Mouse (Mus musculus) intestine, postnatal 0 days (tissue): ENCODE results near the gene Macrod1. TPM values are rescaled to one million over a fixed set of nuclear protein-coding genes. Genes with fewer than 3 reads are reported as not detected.

ENCODE experiments used
- ATAC-seq: fragments of 200-750 bp; cut with Nextera tagmentation; 2 replicates; pipeline ENCODE4 v1.8.0; 2017; ENCODE audit warnings: mild to moderate bottlenecking, moderate TSS enrichment, moderate library complexity
- H3K27ac ChIP-seq: fragments of 300-500 bp; sonication (generic); 2 replicates; pipeline ENCODE4 v1.5.1; 2014; ENCODE audit warnings: mild to moderate bottlenecking, low read depth, low read length, moderate library complexity
- H3K27me3 ChIP-seq: fragments of 300-500 bp; sonication (generic); replicated peaks from 2 replicates; pipeline ENCODE4 v1.6.1; 2014; ENCODE audit warnings: low read length, mixed read lengths; ENCODE audit not compliant: control insufficient read depth, insufficient read depth
- H3K36me3 ChIP-seq: fragments of 300-500 bp; sonication (generic); 2 replicates; pipeline ENCODE4 v1.6.1; 2014; ENCODE audit warnings: mild to moderate bottlenecking, moderate library complexity; ENCODE audit not compliant: control insufficient read depth, insufficient read depth
- H3K4me1 ChIP-seq: fragments of 300-500 bp; sonication (generic); replicated peaks from 2 replicates; pipeline ENCODE4 v1.6.1; 2014; ENCODE audit warnings: antibody characterized with exemption, low read length, mixed read lengths; ENCODE audit not compliant: control insufficient read depth, insufficient read depth
- H3K4me2 ChIP-seq: fragments of 300-500 bp; sonication (generic); replicated peaks from 2 replicates; pipeline ENCODE4 v1.6.1; 2014; ENCODE audit warnings: low read depth, mild to moderate bottlenecking, moderate library complexity
- H3K4me3 ChIP-seq: fragments of 300-500 bp; sonication (generic); 2 replicates; pipeline ENCODE4 v1.5.1; 2014; ENCODE audit warnings: low read depth, low read length
- H3K9ac ChIP-seq: fragments of 300-500 bp; sonication (generic); 2 replicates; pipeline ENCODE4 v1.6.1; 2014; ENCODE audit warnings: mild to moderate bottlenecking, low read depth, low read length
- H3K9me3 ChIP-seq: fragments of 300-500 bp; sonication (generic); 2 replicates; pipeline ENCODE4 v1.6.1; 2016; ENCODE audit warnings: mixed run types; ENCODE audit not compliant: control insufficient read depth
- CTCF ChIP-seq: sonication (generic); IDR thresholded peaks from 2 replicates; pipeline ENCODE4 v1.5.1; 2016; ENCODE audit warnings: low read depth, mild to moderate bottlenecking, control low read depth, antibody characterized with exemption, moderate library complexity
- WGBS: fragments of 180-500 bp; shearing (Covaris S2); extraction: QIAGEN DNeasy Blood & Tissue Kit; methylation state at CpG from one replicate; pipeline ENCODE4 v1.1.7; 2014; 5-methylcytosine and 5-hydroxymethylcytosine counted together
- polyA plus RNA-seq: library from polyadenylated mRNA; unstranded; fragments of >200 nt; fragmentation: Nextera tagmentation; extraction: Ambion mirVana; gene quantifications from 2 replicates; pipeline ENCODE4 v1.2.1, GENCODE M21; 2015

Macrod1 gene
- polyA plus RNA-seq, 1 experiment from 2014 or later: 15.1 TPM

DNA sequence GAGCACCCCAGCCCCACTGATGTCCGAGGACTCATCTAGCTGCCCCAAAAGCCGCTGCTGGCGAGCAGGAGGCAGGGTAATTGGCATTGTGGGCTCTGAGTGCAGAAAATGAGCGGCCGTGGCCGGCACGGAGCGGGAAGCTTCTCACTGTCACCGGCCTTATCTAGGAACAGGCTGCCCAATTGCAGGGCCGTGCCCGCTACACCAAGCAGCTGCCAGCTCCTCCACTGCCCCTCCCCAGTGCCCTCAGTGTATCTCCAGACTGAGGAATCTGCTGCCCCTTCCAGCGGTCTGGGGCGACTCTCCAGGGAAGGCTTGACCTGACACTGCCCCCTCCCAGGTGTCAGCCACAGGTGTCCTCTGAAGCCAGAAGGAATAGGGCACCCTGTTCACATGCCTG lies 89.8 kb downstream of the Macrod1 start:
- WGBS: 81% methylated on average over 13 of the region's 13 CpGs
- Histone ChIP-seq H3K4me2 (no peak overlapping the region), H3K4me3 (no peak overlapping the region), H3K4me1 (0 out of 2 replicates have a peak, but pooled peaks cover 5% of the 10 kb centered on the region), H3K27me3 (0 out of 2 replicates have a peak, but pooled peaks cover 3% of the 10 kb centered on the region), H3K36me3 (no peaks in the 10 kb centered on the region), H3K27ac (no peak overlapping the region), H3K9ac (no peak overlapping the region), H3K9me3 (no peaks in the 10 kb centered on the region)
- ATAC-seq: no peak
- TF ChIP-seq CTCF: no peak

DNA sequence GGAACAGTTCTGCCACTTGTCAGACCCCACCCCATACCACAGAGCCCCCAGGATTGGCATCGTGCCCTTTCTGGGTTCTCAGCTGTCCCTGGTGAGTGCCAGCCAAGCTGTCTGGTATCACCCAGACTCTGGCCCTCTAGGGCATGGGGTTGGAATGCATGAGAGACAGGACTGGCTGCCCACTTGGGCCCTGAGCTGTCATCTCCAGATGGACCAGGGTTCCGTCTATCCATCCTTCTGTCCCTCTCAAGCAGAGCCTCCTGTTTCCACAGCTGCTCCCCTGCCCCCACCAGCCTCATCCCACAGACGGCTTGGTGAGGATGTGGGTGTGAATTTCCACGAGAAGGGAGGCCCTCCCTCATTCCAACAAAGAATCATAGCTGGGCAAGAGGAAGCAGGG lies 91.5 kb downstream of the Macrod1 start:
- Histone ChIP-seq H3K9me3 (no peaks in the 10 kb centered on the region), H3K4me2 (no peak overlapping the region), H3K9ac (no peak overlapping the region), H3K4me1 (0 out of 2 replicates have a peak, but pooled peaks cover 5% of the 10 kb centered on the region), H3K27ac (no peak overlapping the region), H3K27me3 (0 out of 2 replicates have a peak, but pooled peaks cover 3% of the 10 kb centered on the region), H3K36me3 (no peaks in the 10 kb centered on the region), H3K4me3 (no peak overlapping the region)
- 52% methylated on average over 4 of the region's 4 CpGs for WGBS
- ATAC-seq: no peak
- no peak for TF ChIP-seq CTCF

DNA sequence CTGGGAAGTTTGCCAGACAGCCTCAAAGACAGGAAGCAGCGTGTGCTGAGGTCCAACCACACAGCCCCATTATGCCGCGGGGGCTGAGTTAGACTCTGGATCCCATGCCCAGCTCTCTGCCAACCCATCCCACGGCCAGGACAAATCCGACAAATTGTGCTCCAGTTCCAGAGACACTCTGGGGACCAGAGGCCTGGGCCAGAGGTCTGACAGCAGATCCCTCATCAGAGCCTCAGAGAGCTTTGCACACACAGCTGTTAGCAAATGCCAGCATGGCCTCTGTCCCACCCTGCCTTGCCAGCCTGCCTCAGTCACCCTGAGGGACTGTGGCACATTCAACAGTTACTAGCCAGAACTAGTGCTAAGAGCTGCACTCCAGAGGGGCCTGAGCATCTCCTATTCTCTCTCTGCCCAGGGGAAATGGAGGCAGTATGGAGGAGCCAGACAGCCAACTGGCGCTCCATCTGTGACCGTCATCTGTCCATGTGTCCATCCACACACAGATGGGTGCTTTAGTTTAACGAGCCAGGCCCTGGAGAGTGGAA lies 92.0 kb downstream of the Macrod1 start:
- no peak overlapping the region for H3K4me2 ChIP-seq
- ATAC-seq: no peak
- H3K36me3 ChIP-seq: no peaks in the 10 kb centered on the region
- WGBS: 72% methylated on average over 8 of the region's 8 CpGs
- H3K4me3 ChIP-seq: no peak overlapping the region
- 0 out of 2 replicates have a peak, but pooled peaks cover 5% of the 10 kb centered on the region for H3K4me1 ChIP-seq
- no peak overlapping the region; the same call in 1 of the 2 replicates for H3K27ac ChIP-seq
- no peaks in the 10 kb centered on the region for H3K9me3 ChIP-seq
- 0 out of 2 replicates have a peak, but pooled peaks cover 3% of the 10 kb centered on the region for H3K27me3 ChIP-seq
- TF ChIP-seq CTCF: no peak
- no peak overlapping the region for H3K9ac ChIP-seq

DNA sequence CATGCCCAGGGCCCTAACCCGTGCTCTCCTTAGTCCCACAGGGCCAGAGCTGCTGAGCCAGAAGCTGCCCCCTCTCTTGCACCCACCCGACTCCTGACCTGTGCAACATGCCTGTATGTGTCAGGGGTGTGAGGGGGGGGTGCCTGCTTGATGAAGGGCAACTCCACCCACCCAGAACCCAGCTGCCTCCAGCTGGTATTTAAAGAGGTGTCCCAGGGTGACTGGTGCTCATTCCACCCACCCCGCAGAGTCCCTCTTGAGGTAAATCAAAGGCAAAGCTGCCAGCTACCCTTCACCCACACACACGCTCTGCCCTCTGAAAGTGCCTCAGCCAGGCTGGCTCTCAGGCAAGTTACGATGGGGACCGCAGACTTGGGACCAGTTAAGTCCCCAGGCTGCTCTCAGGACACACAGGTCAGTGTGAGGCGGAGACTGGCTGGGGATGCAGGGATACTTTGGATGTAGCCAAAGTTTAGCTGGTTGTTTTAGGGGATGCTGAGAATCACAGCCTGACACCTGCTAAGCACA lies 92.6 kb downstream of the Macrod1 start:
- 0 out of 2 replicates have a peak, but pooled peaks cover 3% of the 10 kb centered on the region for H3K4me1 ChIP-seq
- H3K4me3 ChIP-seq: no peak overlapping the region
- WGBS: 85% methylated on average over 7 of the region's 7 CpGs
- ATAC-seq: no peak
- H3K36me3 ChIP-seq: no peaks in the 10 kb centered on the region
- no peak overlapping the region for H3K9ac ChIP-seq
- no peak overlapping the region for H3K27ac ChIP-seq
- TF ChIP-seq CTCF: no peak
- H3K4me2 ChIP-seq: no peak overlapping the region
- H3K9me3 ChIP-seq: no peaks in the 10 kb centered on the region
- 0 out of 2 replicates have a peak, but pooled peaks cover 3% of the 10 kb centered on the region for H3K27me3 ChIP-seq

DNA sequence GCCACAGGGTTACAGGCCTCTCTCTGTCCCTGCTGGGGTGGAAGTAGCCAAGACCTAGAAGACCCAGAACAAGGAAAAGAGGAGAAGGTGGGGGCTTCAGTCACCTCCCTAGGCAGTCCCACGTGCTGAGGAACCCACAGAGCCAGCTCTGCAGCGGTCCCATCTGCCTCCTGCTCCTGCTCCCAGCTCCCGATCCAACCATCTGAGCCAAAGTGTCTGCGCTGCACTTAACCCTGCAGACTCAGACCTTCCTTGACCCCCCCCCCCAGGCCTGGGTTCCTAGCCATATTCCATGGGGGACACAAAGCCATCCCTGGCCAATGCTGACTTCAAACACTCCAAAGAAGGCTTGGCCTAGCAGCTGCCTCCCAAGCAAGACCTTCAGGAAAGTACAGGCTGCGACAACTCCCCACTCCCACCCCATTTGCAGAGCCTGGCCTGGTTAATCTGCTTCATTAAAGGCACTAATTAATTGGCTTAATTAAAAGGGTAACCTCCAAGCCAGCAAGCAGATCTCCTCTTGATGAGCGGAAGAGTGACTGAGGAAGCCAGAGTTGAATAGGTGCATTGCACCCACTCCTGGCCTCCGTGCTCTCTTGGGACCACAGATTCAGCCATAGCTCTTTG lies 94.8 kb downstream of the Macrod1 start:
- Histone ChIP-seq H3K4me2 (no peak overlapping the region), H3K9me3 (no peaks in the 10 kb centered on the region), H3K4me1 (no peaks in the 10 kb centered on the region), H3K4me3 (no peak overlapping the region), H3K36me3 (no peaks in the 10 kb centered on the region), H3K27me3 (0 out of 2 replicates have a peak, but pooled peaks cover 2% of the 10 kb centered on the region), H3K9ac (no peak overlapping the region), H3K27ac (no peak overlapping the region)
- TF ChIP-seq CTCF: no peak
- no peak for ATAC-seq
- WGBS: 87% methylated on average over 7 of the region's 7 CpGs

DNA sequence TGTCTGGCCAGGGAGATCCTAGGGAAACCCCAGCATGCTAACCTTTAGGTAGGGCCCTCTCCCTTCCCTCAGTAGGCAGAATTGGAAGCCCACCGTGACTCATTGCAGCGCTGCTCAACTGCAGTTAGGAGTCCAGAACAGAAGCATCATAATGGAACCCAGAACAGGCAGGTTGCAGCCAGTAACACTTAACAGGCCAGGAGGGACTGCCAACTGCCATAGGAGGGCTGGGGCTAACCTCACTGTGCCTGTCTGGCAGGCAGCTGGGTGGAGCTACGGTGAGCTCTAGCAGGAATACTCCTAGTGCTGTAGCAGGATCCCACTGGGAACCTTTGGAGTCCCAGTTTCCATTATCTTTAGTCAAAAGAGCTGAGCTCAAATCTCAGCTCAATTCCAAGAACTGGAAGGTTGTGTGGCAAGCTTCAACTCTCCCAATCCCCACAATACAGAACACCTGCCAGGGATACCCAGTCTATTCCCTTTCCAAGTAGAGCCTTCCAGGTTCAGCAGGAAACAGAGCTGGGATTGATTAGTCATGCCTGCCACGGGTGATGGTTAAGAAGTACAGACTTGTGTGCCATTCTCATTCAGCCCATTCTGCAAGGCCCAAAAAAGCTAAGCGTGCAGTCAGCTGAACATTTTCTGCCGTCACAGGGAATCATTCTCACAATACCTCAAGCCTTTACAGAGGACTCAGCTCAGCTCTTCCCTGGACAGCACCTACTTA lies 95.5 kb downstream of the Macrod1 start:
- 0 out of 2 replicates have a peak, but pooled peaks cover 6% of the 10 kb centered on the region for H3K27me3 ChIP-seq
- 91% methylated on average over 6 of the region's 6 CpGs for WGBS
- ATAC-seq: no peak
- no peak for TF ChIP-seq CTCF
- H3K9ac ChIP-seq: no peak overlapping the region
- H3K4me2 ChIP-seq: no peak overlapping the region
- H3K4me1 ChIP-seq: no peaks in the 10 kb centered on the region
- no peak overlapping the region for H3K4me3 ChIP-seq
- no peaks in the 10 kb centered on the region for H3K9me3 ChIP-seq
- H3K36me3 ChIP-seq: no peaks in the 10 kb centered on the region
- no peak overlapping the region for H3K27ac ChIP-seq
